ENCODE assay signal across 9 mouse cellular contexts in genomic region chr15:97787799-97788667, GRCm38 (mm10). TPM values are rescaled to one million over a fixed set of nuclear protein-coding genes. Genes with fewer than 3 reads are reported as not detected.
DNase-seq lines count a peak whose midpoint lies in the region; ATAC-seq and TF ChIP-seq lines count a peak whose summit lies in the region.
"Had no signal": no experiment of that assay in that cellular context is flagged by ENCODE, and none has a peak within 500 bp of the region (broad histone marks: within the 10 kb centered on the region; RNA-seq: fewer than 3 reads in every experiment).

No protein-coding gene starts in this region.

- no peaks in the 10 kb centered on the region for H3K36me3 ChIP-seq in midbrain, embryonic 15.5 days (replicated peaks)
- H3K36me3 ChIP-seq in midbrain, embryonic 10.5 days, result peaks cover 26% of the 10 kb centered on the region
- peaks cover 19% of the 10 kb centered on the region for H3K36me3 ChIP-seq in liver, postnatal 0 days (replicated peaks; ENCODE audit: insufficient read depth, low read length)

- H3K9ac ChIP-seq in midbrain, embryonic 15.5 days, result no peak overlapping the region
- no peak overlapping the region; the same call in 1 of the 2 replicates for H3K9ac ChIP-seq in liver, postnatal 0 days (replicated peaks)

- TF ChIP-seq POLR2A in embryonic fibroblast, embryonic 13.5 days (IDR thresholded peaks at IDR 0.05; ENCODE audit: low read depth, low read length), result 0 out of 2 replicates have a peak, but pooled peaks have one; percentile 2

- TF ChIP-seq CTCF in embryonic fibroblast, embryonic 13.5 days (IDR thresholded peaks at IDR 0.05; ENCODE audit: borderline replicate concordance, insufficient read depth, low read length), result no peak
- TF ChIP-seq CTCF in liver, postnatal 0 days (IDR thresholded peaks at IDR 0.05; ENCODE audit: low read depth), result no peak

- peak; percentile 94 for DNase-seq in heart, adult 11 months
- DNase-seq in heart, adult 8-10 months (ENCODE audit: low spot score), result no peak
- DNase-seq in midbrain, embryonic 10.5 days (ENCODE audit: low spot score), result no peak
- no peak for DNase-seq in liver, postnatal 0 days
- DNase-seq in natural killer cell, adult 2 months (ENCODE audit: low spot score in 2 of 2), result no peak
- DNase-seq in T-cell, adult 2 months (ENCODE audit: low spot score), result no peak
- DNase-seq: gastrocnemius, postnatal 14 days had no signal

- no peak for TF ChIP-seq EP300 in liver, postnatal 0 days (IDR thresholded peaks at IDR 0.05; ENCODE audit: low read depth)

- H3K9me3 ChIP-seq in midbrain, embryonic 15.5 days, result no peaks in the 10 kb centered on the region
- H3K9me3 ChIP-seq in midbrain, embryonic 10.5 days (replicated peaks), result no peaks in the 10 kb centered on the region
- H3K9me3 ChIP-seq in liver, postnatal 0 days (ENCODE audit: low read length), result no peaks in the 10 kb centered on the region

- WGBS in midbrain, embryonic 15.5 days, result 68% methylated on average over 19 of the region's 19 CpGs
- 79% methylated on average over 19 of the region's 19 CpGs for WGBS in midbrain, embryonic 10.5 days
- 63% methylated on average over 19 of the region's 19 CpGs for WGBS in liver, postnatal 0 days (ENCODE audit: insufficient replicate concordance)

- no peak overlapping the region for H3K4me2 ChIP-seq in midbrain, embryonic 15.5 days
- peak overlapping the region; percentile 86 for H3K4me2 ChIP-seq in liver, postnatal 0 days (ENCODE audit: low read depth, low read length)

- H3K4me3 ChIP-seq in midbrain, embryonic 15.5 days, result no peak overlapping the region
- no peak overlapping the region for H3K4me3 ChIP-seq in midbrain, embryonic 10.5 days
- H3K4me3 ChIP-seq in embryonic fibroblast, embryonic 13.5 days (ENCODE audit: insufficient read depth, low read length), result no peak overlapping the region
- H3K4me3 ChIP-seq in liver, postnatal 0 days (ENCODE audit: low read depth, low read length), result no peak overlapping the region

- 0 out of 2 replicates have a peak overlapping the region, but pooled peaks have one; percentile 43 for H3K27ac ChIP-seq in midbrain, embryonic 15.5 days
- no peak overlapping the region for H3K27ac ChIP-seq in midbrain, embryonic 10.5 days (replicated peaks)
- H3K27ac ChIP-seq in embryonic fibroblast, embryonic 13.5 days (ENCODE audit: insufficient read depth, low read length), result peak overlapping the region; percentile 96
- H3K27ac ChIP-seq in liver, postnatal 0 days (ENCODE audit: low read depth), result peak overlapping the region; percentile 93

- peaks cover 15% of the 10 kb centered on the region; the same call in 1 of the 2 replicates for H3K4me1 ChIP-seq in midbrain, embryonic 15.5 days
- H3K4me1 ChIP-seq in midbrain, embryonic 10.5 days, result peaks cover 31% of the 10 kb centered on the region
- H3K4me1 ChIP-seq in embryonic fibroblast, embryonic 13.5 days (ENCODE audit: control insufficient read depth, insufficient read depth, low read length), result no peaks in the 10 kb centered on the region; the same call in 1 of the 2 replicates
- peaks cover 32% of the 10 kb centered on the region for H3K4me1 ChIP-seq in liver, postnatal 0 days (ENCODE audit: insufficient read depth)

- no peak for ATAC-seq in midbrain, embryonic 15.5 days (replicated peaks)
- ATAC-seq in liver, postnatal 0 days, result no peak

- peaks cover 3% of the 10 kb centered on the region; the same call in 1 of the 2 replicates for H3K27me3 ChIP-seq in midbrain, embryonic 15.5 days (replicated peaks)
- H3K27me3 ChIP-seq in midbrain, embryonic 10.5 days (ENCODE audit: low read depth, poor library complexity, severe bottlenecking), result peaks cover 13% of the 10 kb centered on the region
- no peaks in the 10 kb centered on the region for H3K27me3 ChIP-seq in liver, postnatal 0 days (ENCODE audit: insufficient read depth, low read length)

RNA-seq across cellular contexts. Expression of gene Slc48a1, which starts 9.7 kb away (rescaled TPM):
- total RNA-seq in heart, adult 8-10 months (2022), result 10 to 100 TPM; 63.6 to 76.6 (median 67.9) TPM
- polyA plus RNA-seq in midbrain, embryonic 15.5 days (2015; fragmentation: Nextera tagmentation; extraction: Ambion mirVana), result 85.7 and 90.1 TPM in 2 replicates
- 30.5 and 36.3 TPM in 2 replicates for polyA plus RNA-seq in midbrain, embryonic 10.5 days (2016; fragmentation: Nextera tagmentation; extraction: Ambion mirVana)
- 136 and 167 TPM in 2 replicates for polyA plus RNA-seq in embryonic fibroblast, embryonic 13.5 days (2011; ENCODE audit: insufficient read length, low read depth, missing spikeins)
- 59.0 and 61.1 TPM in 2 replicates for polyA plus RNA-seq in liver, postnatal 0 days (2015; fragmentation: Nextera tagmentation; extraction: Ambion mirVana)

RNA-seq across cellular contexts. Expression of gene Rapgef3, which starts 20.3 kb away (rescaled TPM):
- total RNA-seq in heart, adult 8-10 months (2022), result 10 to 100 TPM; 20.5 to 27.4 (median 23.8) TPM
- polyA plus RNA-seq in midbrain, embryonic 15.5 days (2015; fragmentation: Nextera tagmentation; extraction: Ambion mirVana), result 15.4 and 16.8 TPM in 2 replicates
- polyA plus RNA-seq in midbrain, embryonic 10.5 days (2016; fragmentation: Nextera tagmentation; extraction: Ambion mirVana), result 5.3 and 6.0 TPM in 2 replicates
- 6.6 and 10.8 TPM in 2 replicates for polyA plus RNA-seq in embryonic fibroblast, embryonic 13.5 days (2011; ENCODE audit: insufficient read length, low read depth, missing spikeins)
- polyA plus RNA-seq in liver, postnatal 0 days (2015; fragmentation: Nextera tagmentation; extraction: Ambion mirVana), result 1.5 and 1.9 TPM in 2 replicates

RNA-seq across cellular contexts. Expression of gene Hdac7, which starts 56.3 kb away (rescaled TPM):
- total RNA-seq in heart, adult 8-10 months (2022), result 10 to 100 TPM; 22.9 to 29.0 (median 26.5) TPM
- 31.8 and 34.5 TPM in 2 replicates for polyA plus RNA-seq in midbrain, embryonic 15.5 days (2015; fragmentation: Nextera tagmentation; extraction: Ambion mirVana)
- 23.9 and 24.7 TPM in 2 replicates for polyA plus RNA-seq in midbrain, embryonic 10.5 days (2016; fragmentation: Nextera tagmentation; extraction: Ambion mirVana)
- polyA plus RNA-seq in embryonic fibroblast, embryonic 13.5 days (2011; ENCODE audit: insufficient read length, low read depth, missing spikeins), result 51.8 and 60.1 TPM in 2 replicates
- 5.3 TPM in 2 replicates for polyA plus RNA-seq in liver, postnatal 0 days (2015; fragmentation: Nextera tagmentation; extraction: Ambion mirVana)

RNA-seq across cellular contexts. Expression of gene Endou, which starts 56.9 kb away (rescaled TPM):
- total RNA-seq in heart, adult 8-10 months (2022), result 1 to 10 TPM; 1.3 to 2.3 (median 1.7) TPM
- polyA plus RNA-seq in midbrain, embryonic 15.5 days (2015; fragmentation: Nextera tagmentation; extraction: Ambion mirVana), result 0.17 and 0.27 TPM in 2 replicates
- 0.12 and 0.26 TPM in 2 replicates for polyA plus RNA-seq in midbrain, embryonic 10.5 days (2016; fragmentation: Nextera tagmentation; extraction: Ambion mirVana)
- not detected in 2 replicates for polyA plus RNA-seq in embryonic fibroblast, embryonic 13.5 days (2011; ENCODE audit: insufficient read length, low read depth, missing spikeins)
- 0.66 and 0.82 TPM in 2 replicates for polyA plus RNA-seq in liver, postnatal 0 days (2015; fragmentation: Nextera tagmentation; extraction: Ambion mirVana)
